Mouse (Mus musculus) small intestine, adult 2 months (tissue): Measurements from ENCODE around the gene Nek5. TPM values are rescaled to one million over a fixed set of nuclear protein-coding genes. Genes with fewer than 3 reads are reported as not detected.

ENCODE experiments used
- H3K27ac ChIP-seq: fragments of 200-500 bp; 2 replicates; pipeline ENCODE4 v1.5.1; 2012; ENCODE audit warnings: low read depth, low read length, control low read depth, inconsistent platforms; ENCODE audit not compliant: insufficient read depth
- H3K27me3 ChIP-seq: fragments of 200-500 bp; 2 replicates; pipeline ENCODE4 v1.6.1; 2012; ENCODE audit warnings: mild to moderate bottlenecking, moderate library complexity, low read length, inconsistent platforms; ENCODE audit not compliant: control insufficient read depth, insufficient read depth
- H3K36me3 ChIP-seq: fragments of 200-500 bp; 2 replicates; pipeline ENCODE4 v1.6.1; 2012; ENCODE audit warnings: mild to moderate bottlenecking, low read length, control low read depth, inconsistent platforms; ENCODE audit not compliant: control insufficient read depth, insufficient read depth
- H3K4me1 ChIP-seq: fragments of 200-500 bp; 2 replicates; pipeline ENCODE4 v1.6.1; 2012; ENCODE audit warnings: low read length, inconsistent platforms, mixed read lengths; ENCODE audit not compliant: control insufficient read depth, insufficient read depth, insufficient read length
- H3K4me3 ChIP-seq: fragments of 200-500 bp; 2 replicates; pipeline ENCODE4 v1.5.1; 2012; ENCODE audit warnings: low read depth, mild to moderate bottlenecking, control low read depth, inconsistent platforms, low read length, moderate library complexity
- CTCF ChIP-seq: fragments of 200-500 bp; IDR thresholded peaks from 2 replicates; pipeline ENCODE4 v1.5.1; 2012; ENCODE audit warnings: low read depth, mild to moderate bottlenecking, control low read depth, inconsistent platforms, low read length, moderate library complexity, mixed read lengths; ENCODE audit not compliant: insufficient replicate concordance, insufficient read length; ENCODE audit errors: extremely low read depth
- POLR2A ChIP-seq: fragments of 200-500 bp; IDR thresholded peaks from 2 replicates; pipeline ENCODE4 v1.6.1; 2012; ENCODE audit warnings: low read depth, mild to moderate bottlenecking, control low read depth, inconsistent platforms, low read length, moderate library complexity
- WGBS: fragments of 180-500 bp; shearing (Covaris S2); methylation state at CpG from one replicate; pipeline ENCODE4 v1.1.7; 2018; 5-methylcytosine and 5-hydroxymethylcytosine counted together
- polyA plus RNA-seq: library from polyadenylated mRNA; depleted of rRNA; stranded (reverse); fragments of >200 nt; gene quantifications from 2 replicates; pipeline ENCODE4 v1.2.3, GENCODE M21; 2012

Nek5 gene
- polyA plus RNA-seq, 1 experiment, result not detected

GRCm38 (mm10) chr8:22060446-22060889 is 64.4 kb downstream of the Nek5 start, which contains the start of gene Alg11:
Gene Alg11, plus strand, starts transcription at chr8:22060721.
- Histone ChIP-seq H3K27me3 (no peaks in the 10 kb centered on the region), H3K4me3 (peak within 1 kb of the TSS; percentile 75), H3K4me1 (peaks cover 16% of the 10 kb centered on the region; the same call in 1 of the 2 replicates), H3K27ac (peak within 1 kb of the TSS; percentile 73), H3K36me3 (peaks cover 21% of the 10 kb centered on the region)
- 1% methylated on average over 35 of the region's 36 CpGs for WGBS
- TF ChIP-seq CTCF (no peak), POLR2A (peak; percentile 84)

- Histone ChIP-seq H3K4me3 (peak within 1 kb of the TSS; percentile 75), H3K36me3 (peaks cover 16% of the 10 kb centered on the region), H3K27ac (peak within 1 kb of the TSS; percentile 73), H3K27me3 (no peaks in the 10 kb centered on the region), H3K4me1 (peaks cover 18% of the 10 kb centered on the region; the same call in 1 of the 2 replicates)
- WGBS, result 1% methylated on average over 45 of the region's 46 CpGs
- peak; percentile 57; the same call in 1 of the 2 replicates for TF ChIP-seq POLR2A
- TF ChIP-seq CTCF, result no peak
Observed at GRCm38 (mm10) chr8:22059821-22060445, 64.9 kb downstream of the Nek5 start, which contains the start of gene Atp7b. Gene Atp7b, minus strand, starts transcription at chr8:22060305.

- Histone ChIP-seq H3K27me3 (no peaks in the 10 kb centered on the region), H3K4me1 (peaks cover 21% of the 10 kb centered on the region; the same call in 1 of the 2 replicates), H3K27ac (peak overlapping the region; percentile 73; the same call in 1 of the 2 replicates), H3K36me3 (peaks cover 11% of the 10 kb centered on the region; the same call in 1 of the 2 replicates), H3K4me3 (peak overlapping the region; percentile 75)
- WGBS, result 63% methylated on average over 11 of the region's 11 CpGs
- no peak for TF ChIP-seq POLR2A
- TF ChIP-seq CTCF, result no peak
Observed at GRCm38 (mm10) chr8:22059153-22059738, 65.6 kb downstream of the Nek5 start.

DNA sequence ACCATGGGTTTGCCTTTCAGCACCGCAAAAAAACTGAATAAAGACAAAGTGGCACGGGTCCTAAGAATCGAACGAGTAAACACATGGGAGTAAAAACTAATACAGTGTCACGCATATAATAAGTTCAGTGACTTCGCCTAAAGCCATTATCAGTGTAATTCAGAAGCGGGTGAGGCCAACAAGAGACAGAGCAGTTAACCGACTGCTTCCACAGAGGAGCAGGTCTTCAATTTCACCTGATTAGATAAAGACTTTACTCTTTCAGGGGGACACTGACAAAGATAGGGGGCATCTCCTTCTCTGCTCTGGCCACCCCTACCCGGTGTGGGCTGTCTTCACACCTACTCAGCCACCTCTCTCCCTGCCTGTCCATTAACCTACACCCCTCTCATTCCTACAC is 66.5 kb downstream of the Nek5 start:
- Histone ChIP-seq H3K27me3 (no peaks in the 10 kb centered on the region), H3K27ac (no peak overlapping the region), H3K36me3 (peaks cover 7% of the 10 kb centered on the region; the same call in 1 of the 2 replicates), H3K4me3 (no peak overlapping the region), H3K4me1 (peaks cover 24% of the 10 kb centered on the region; the same call in 1 of the 2 replicates)
- 45% methylated on average over 9 of the region's 9 CpGs for WGBS
- TF ChIP-seq CTCF (no peak), POLR2A (no peak)

GRCm38 (mm10) chr8:22056850-22057249 is 68.0 kb downstream of the Nek5 start:
- no peaks in the 10 kb centered on the region for H3K27me3 ChIP-seq
- H3K36me3 ChIP-seq, result no peaks in the 10 kb centered on the region
- H3K4me3 ChIP-seq, result no peak overlapping the region
- TF ChIP-seq POLR2A, result no peak
- no peak for TF ChIP-seq CTCF
- peak overlapping the region; percentile 73; the same call in 1 of the 2 replicates for H3K27ac ChIP-seq
- peaks cover 24% of the 10 kb centered on the region; the same call in 1 of the 2 replicates for H3K4me1 ChIP-seq
- WGBS, result 21% methylated on average over 3 of the region's 3 CpGs

GRCm38 (mm10) chr8:22055492-22055877 is 69.4 kb downstream of the Nek5 start:
- Histone ChIP-seq H3K27ac (no peak overlapping the region), H3K36me3 (no peaks in the 10 kb centered on the region), H3K4me3 (no peak overlapping the region), H3K27me3 (no peaks in the 10 kb centered on the region), H3K4me1 (peaks cover 24% of the 10 kb centered on the region; the same call in 1 of the 2 replicates)
- WGBS, result 69% methylated on average over 2 of the region's 2 CpGs
- TF ChIP-seq CTCF (no peak), POLR2A (no peak)
